Mouse (Mus musculus) forebrain, embryonic 15.5 days (tissue): ENCODE data around the gene Slco1a4. TPM values are rescaled to one million over a fixed set of nuclear protein-coding genes. Genes with fewer than 3 reads are reported as not detected.
"Not testable (repeated sequence)": the region's sequence is repeated elsewhere in the genome, so short reads cannot be mapped to it uniquely, and the experiment has no call there.

Experiments used
- ATAC-seq: fragments of 200-750 bp; cut with Nextera tagmentation; replicated peaks from 2 replicates; pipeline ENCODE4 v1.8.0; 2017; ENCODE audit warnings: mild to moderate bottlenecking, moderate TSS enrichment, moderate library complexity
- H3K27ac ChIP-seq: fragments of 300-500 bp; sonication (generic); replicated peaks from 2 replicates; pipeline ENCODE4 v1.5.1; 2015; ENCODE audit warnings: mild to moderate bottlenecking, inconsistent platforms
- H3K27me3 ChIP-seq: fragments of 300-500 bp; sonication (generic); 2 replicates; pipeline ENCODE4 v1.6.1; 2015; ENCODE audit warnings: inconsistent platforms
- H3K36me3 ChIP-seq: fragments of 300-500 bp; sonication (generic); 2 replicates; pipeline ENCODE4 v1.6.1; 2015; ENCODE audit warnings: mild to moderate bottlenecking, inconsistent platforms
- H3K4me1 ChIP-seq: fragments of 300-500 bp; sonication (generic); 2 replicates; pipeline ENCODE4 v1.6.1; 2015; ENCODE audit warnings: inconsistent platforms
- H3K4me2 ChIP-seq: fragments of 300-500 bp; sonication (generic); replicated peaks from 2 replicates; pipeline ENCODE4 v1.6.1; 2015; ENCODE audit warnings: mild to moderate bottlenecking, inconsistent platforms
- H3K4me3 ChIP-seq: fragments of 300-500 bp; sonication (generic); 2 replicates; pipeline ENCODE4 v1.5.1; 2015; ENCODE audit warnings: mild to moderate bottlenecking, inconsistent platforms
- H3K9ac ChIP-seq: fragments of 300-500 bp; sonication (generic); replicated peaks from 2 replicates; pipeline ENCODE4 v1.6.1; 2015; ENCODE audit warnings: mild to moderate bottlenecking, inconsistent platforms
- H3K9me3 ChIP-seq: fragments of 300-500 bp; sonication (generic); 2 replicates; pipeline ENCODE4 v1.6.1; 2016; ENCODE audit warnings: inconsistent platforms
- WGBS: fragments of 180-500 bp; shearing (Covaris S2); methylation state at CpG from one replicate; pipeline ENCODE4 v1.1.7; 2015; ENCODE audit warnings: mixed read lengths; 5-methylcytosine and 5-hydroxymethylcytosine counted together
- polyA plus RNA-seq: library from polyadenylated mRNA; unstranded; fragments of >200 nt; fragmentation: Nextera tagmentation; extraction: Ambion mirVana; gene quantifications from 2 replicates; pipeline ENCODE4 v1.2.1, GENCODE M21; 2015

Gene Slco1a4
- polyA plus RNA-seq, result 2.0 and 3.4 TPM in 2 replicates

DNA sequence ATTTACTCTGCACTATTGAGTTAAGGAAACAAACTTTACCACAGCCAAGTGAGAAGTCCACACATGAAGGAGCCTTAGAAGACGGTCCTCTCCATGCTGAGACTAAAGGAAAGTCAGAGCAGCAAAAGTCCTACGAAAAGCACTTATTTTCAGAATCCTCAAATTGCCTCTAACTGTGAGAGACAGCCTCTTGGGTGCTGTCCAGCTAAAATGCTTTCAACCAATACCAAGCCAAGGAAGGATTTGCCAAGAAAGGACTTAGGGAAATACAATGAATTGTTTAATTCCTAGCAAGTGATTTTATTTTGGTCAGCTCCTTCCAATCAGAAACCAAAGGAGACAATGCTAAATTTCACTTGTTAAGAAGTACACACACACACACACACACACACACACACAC, at the start of gene Slco1a4:
Gene Slco1a4 (minus strand): TSS at position 115 of the 400 bp plus-strand sequence.
- Histone ChIP-seq H3K4me2 (no peak within 1 kb of the TSS), H3K4me1 (no peaks in the 10 kb centered on the region), H3K4me3 (no peak within 1 kb of the TSS), H3K27me3 (no peaks in the 10 kb centered on the region), H3K9ac (no peak within 1 kb of the TSS), H3K36me3 (no peaks in the 10 kb centered on the region), H3K27ac (no peak within 1 kb of the TSS), H3K9me3 (no peaks in the 10 kb centered on the region)
- no peak for ATAC-seq
- WGBS, result 52% methylated on average over 2 of the region's 2 CpGs

GRCm38 (mm10) chr6:141898197-141898596, 42.2 kb upstream of the Slco1a4 start:
- H3K4me3 ChIP-seq, result no peak overlapping the region
- no peak overlapping the region for H3K27ac ChIP-seq
- no peaks in the 10 kb centered on the region for H3K27me3 ChIP-seq
- no peaks in the 10 kb centered on the region for H3K36me3 ChIP-seq
- no peak overlapping the region for H3K9ac ChIP-seq
- 75% methylated on average over 2 of the region's 2 CpGs for WGBS
- no peak overlapping the region for H3K4me2 ChIP-seq
- H3K4me1 ChIP-seq, result no peaks in the 10 kb centered on the region
- H3K9me3 ChIP-seq, result no peaks in the 10 kb centered on the region
- ATAC-seq, result no peak

GRCm38 (mm10) chr6:141889723-141890122, 33.7 kb upstream of the Slco1a4 start:
- no peak overlapping the region for H3K9ac ChIP-seq
- no peaks in the 10 kb centered on the region for H3K36me3 ChIP-seq
- no peaks in the 10 kb centered on the region for H3K27me3 ChIP-seq
- H3K9me3 ChIP-seq, result no peaks in the 10 kb centered on the region
- H3K4me3 ChIP-seq, result no peak overlapping the region
- H3K4me1 ChIP-seq, result no peaks in the 10 kb centered on the region
- ATAC-seq, result no peak
- no peak overlapping the region for H3K4me2 ChIP-seq
- WGBS, result 61% methylated on average over 2 of the region's 2 CpGs
- no peak overlapping the region for H3K27ac ChIP-seq

GRCm38 (mm10) chr6:141888248-141888647, 32.2 kb upstream of the Slco1a4 start:
- no peak overlapping the region for H3K9ac ChIP-seq
- no peaks in the 10 kb centered on the region for H3K36me3 ChIP-seq
- no peak overlapping the region for H3K4me2 ChIP-seq
- no peaks in the 10 kb centered on the region for H3K4me1 ChIP-seq
- H3K27ac ChIP-seq, result no peak overlapping the region
- H3K4me3 ChIP-seq, result no peak overlapping the region
- 74% methylated on average over 2 of the region's 2 CpGs for WGBS
- no peaks in the 10 kb centered on the region for H3K27me3 ChIP-seq
- H3K9me3 ChIP-seq, result no peaks in the 10 kb centered on the region
- no peak for ATAC-seq

GRCm38 (mm10) chr6:141882581-141882980, 26.6 kb upstream of the Slco1a4 start:
- Histone ChIP-seq H3K4me3 (no peak overlapping the region), H3K36me3 (no peaks in the 10 kb centered on the region), H3K9ac (no peak overlapping the region), H3K4me1 (no peaks in the 10 kb centered on the region), H3K9me3 (no peaks in the 10 kb centered on the region), H3K4me2 (no peak overlapping the region), H3K27ac (no peak overlapping the region), H3K27me3 (no peaks in the 10 kb centered on the region)
- 73% methylated on average over 1 of the region's 1 CpGs for WGBS
- no peak for ATAC-seq

DNA sequence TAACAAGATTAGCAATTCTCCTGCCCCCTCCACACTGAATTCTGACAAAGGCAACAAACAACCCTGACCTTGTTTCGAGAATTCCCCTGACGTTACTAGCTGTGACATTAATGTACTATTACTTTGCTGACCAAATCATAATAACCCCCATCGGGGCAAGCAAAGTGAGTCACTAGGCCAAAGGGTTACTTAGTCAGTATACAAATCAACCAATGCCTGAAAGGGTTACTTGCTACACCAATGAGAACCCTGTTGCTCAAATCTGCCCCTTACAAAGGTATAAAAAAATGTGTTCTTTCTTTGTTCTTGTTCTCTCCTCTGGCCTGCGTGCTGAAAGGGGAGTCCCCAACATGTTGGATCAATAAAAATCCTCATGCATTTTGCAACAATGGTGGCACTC, 19.7 kb upstream of the Slco1a4 start:
- ATAC-seq, H3K9me3 ChIP-seq, H3K27me3 ChIP-seq, H3K4me3 ChIP-seq, H3K27ac ChIP-seq, H3K36me3 ChIP-seq, H3K4me1 ChIP-seq, H3K4me2 ChIP-seq, H3K9ac ChIP-seq: not testable (repeated sequence)
- WGBS, result 78% methylated on average over 4 of the region's 4 CpGs

DNA sequence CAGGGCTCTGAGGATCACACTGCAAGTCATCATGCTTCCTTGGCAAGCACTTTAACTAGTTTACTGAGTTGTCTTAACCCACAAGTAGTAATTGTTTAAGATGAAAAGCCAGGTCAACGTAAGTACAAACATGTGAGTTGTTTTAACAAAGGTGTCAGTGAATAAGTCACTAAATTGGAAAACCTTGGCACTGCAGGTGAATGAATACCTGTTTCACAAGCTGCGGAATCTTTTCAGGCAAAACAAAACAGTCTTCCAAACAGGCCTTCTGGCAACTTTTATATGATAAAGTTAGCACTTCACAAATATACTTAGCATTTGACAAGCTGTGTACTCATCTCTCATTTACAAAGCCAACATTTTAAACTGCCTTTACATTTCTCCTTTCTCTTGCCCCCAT, 15.7 kb upstream of the Slco1a4 start:
- Histone ChIP-seq H3K27me3 (no peaks in the 10 kb centered on the region), H3K27ac (no peak overlapping the region), H3K4me2 (no peak overlapping the region), H3K36me3 (no peaks in the 10 kb centered on the region), H3K4me1 (no peaks in the 10 kb centered on the region), H3K9me3 (no peaks in the 10 kb centered on the region), H3K9ac (no peak overlapping the region), H3K4me3 (no peak overlapping the region)
- no peak for ATAC-seq
- WGBS, result 83% methylated on average over 2 of the region's 2 CpGs

GRCm38 (mm10) chr6:141868735-141869134, 12.7 kb upstream of the Slco1a4 start:
- Histone ChIP-seq H3K9ac (no peak overlapping the region), H3K36me3 (no peaks in the 10 kb centered on the region), H3K4me3 (no peak overlapping the region), H3K4me2 (no peak overlapping the region), H3K9me3 (no peaks in the 10 kb centered on the region), H3K27me3 (no peaks in the 10 kb centered on the region), H3K4me1 (no peaks in the 10 kb centered on the region), H3K27ac (no peak overlapping the region)
- ATAC-seq, result no peak
- 88% methylated on average over 5 of the region's 5 CpGs for WGBS

DNA sequence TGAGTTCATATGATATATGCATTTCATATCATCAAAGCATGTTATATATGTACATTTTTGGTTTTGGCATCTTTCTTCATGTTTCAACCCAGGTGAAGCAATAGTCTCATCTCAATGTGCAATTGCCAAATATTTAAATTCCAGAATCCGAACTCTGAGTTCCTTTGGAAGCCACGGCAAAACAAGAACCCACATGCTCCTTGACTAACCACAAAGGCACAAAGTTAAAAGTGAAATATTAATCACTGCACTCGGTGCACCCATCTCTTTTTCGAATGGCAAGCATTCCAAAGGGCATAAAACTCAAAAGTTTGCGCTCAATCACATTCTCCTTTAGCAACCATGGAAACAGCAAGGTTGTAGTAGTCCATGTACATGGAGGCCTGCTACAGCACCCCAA, 10.0 kb upstream of the Slco1a4 start:
- Histone ChIP-seq H3K4me3 (no peak overlapping the region), H3K9me3 (no peaks in the 10 kb centered on the region), H3K4me1 (no peaks in the 10 kb centered on the region), H3K36me3 (no peaks in the 10 kb centered on the region), H3K4me2 (no peak overlapping the region), H3K9ac (no peak overlapping the region), H3K27ac (no peak overlapping the region), H3K27me3 (no peaks in the 10 kb centered on the region)
- no peak for ATAC-seq
- WGBS, result 89% methylated on average over 5 of the region's 5 CpGs

DNA sequence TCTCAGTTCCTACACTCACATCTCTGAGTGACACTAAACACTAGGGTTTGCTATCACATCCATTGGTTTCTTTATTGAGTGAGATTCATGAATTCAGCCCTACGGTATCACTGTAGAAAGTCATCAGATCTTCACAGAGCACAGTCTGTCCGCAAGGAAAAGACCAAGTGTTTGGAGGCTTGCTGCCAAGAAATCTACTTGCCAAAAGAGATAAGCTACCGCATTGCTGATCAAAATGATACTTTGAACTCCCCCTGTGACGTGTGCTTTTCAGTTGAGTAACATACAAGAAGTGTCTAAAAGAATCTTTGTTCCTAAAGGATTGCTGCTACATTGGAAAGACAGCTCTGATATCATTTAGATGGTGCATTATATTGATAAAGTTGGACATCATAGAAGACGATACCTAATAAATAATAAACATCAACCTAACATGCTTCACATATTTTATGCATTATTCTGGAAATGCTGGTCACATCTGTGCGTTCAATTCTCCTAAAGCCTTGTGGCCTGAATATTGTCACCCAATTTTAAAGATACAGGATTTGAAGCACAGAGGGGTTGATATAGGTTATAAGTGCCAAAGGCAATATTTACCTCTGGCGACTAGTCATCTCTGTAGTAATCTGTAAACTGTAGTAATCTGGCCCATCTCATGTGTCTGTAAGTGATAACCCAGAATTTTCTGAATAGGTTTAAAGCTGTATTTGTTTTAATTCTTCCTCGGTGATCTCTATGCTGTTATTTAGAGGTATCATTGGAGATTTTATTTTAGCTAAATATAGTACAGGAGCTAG, 1.9 kb upstream of the Slco1a4 start:
- ATAC-seq, result no peak
- H3K9me3 ChIP-seq, result no peaks in the 10 kb centered on the region
- no peak overlapping the region for H3K27ac ChIP-seq
- H3K36me3 ChIP-seq, result no peaks in the 10 kb centered on the region
- no peaks in the 10 kb centered on the region for H3K4me1 ChIP-seq
- no peak overlapping the region for H3K9ac ChIP-seq
- no peak overlapping the region for H3K4me2 ChIP-seq
- H3K27me3 ChIP-seq, result no peaks in the 10 kb centered on the region
- WGBS, result 81% methylated on average over 8 of the region's 8 CpGs
- no peak overlapping the region for H3K4me3 ChIP-seq

GRCm38 (mm10) chr6:141853616-141854015, 2.4 kb downstream of the Slco1a4 start:
- no peak for ATAC-seq
- 53% methylated on average over 2 of the region's 2 CpGs for WGBS
- no peak overlapping the region for H3K4me2 ChIP-seq
- H3K4me3 ChIP-seq, result no peak overlapping the region
- H3K9me3 ChIP-seq, result no peaks in the 10 kb centered on the region
- H3K36me3 ChIP-seq, result no peaks in the 10 kb centered on the region
- H3K27me3 ChIP-seq, result no peaks in the 10 kb centered on the region
- H3K9ac ChIP-seq, result no peak overlapping the region
- H3K4me1 ChIP-seq, result no peaks in the 10 kb centered on the region
- no peak overlapping the region for H3K27ac ChIP-seq

DNA sequence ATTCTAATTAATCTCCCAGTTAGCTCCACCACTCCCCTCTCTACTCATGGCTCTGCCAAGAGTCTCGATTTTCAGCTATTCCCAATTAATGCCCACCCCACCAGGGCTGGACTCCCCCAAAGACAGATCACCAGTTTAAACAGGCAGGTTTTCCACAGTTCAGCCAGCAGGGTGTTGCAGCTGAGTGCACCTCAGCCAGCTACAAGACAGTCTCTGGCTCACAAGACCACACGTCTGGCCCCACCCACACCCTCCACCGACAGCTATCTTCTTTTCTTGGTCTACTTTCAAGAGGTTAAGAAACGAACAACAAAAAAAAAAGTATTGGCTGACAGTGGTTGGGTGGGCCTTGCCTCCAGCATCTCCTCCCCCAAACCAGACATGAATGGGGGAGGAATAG, 6.9 kb downstream of the Slco1a4 start:
- H3K9me3 ChIP-seq, result no peaks in the 10 kb centered on the region
- ATAC-seq, result no peak
- H3K4me1 ChIP-seq, result no peaks in the 10 kb centered on the region
- no peak overlapping the region for H3K4me2 ChIP-seq
- H3K36me3 ChIP-seq, result no peaks in the 10 kb centered on the region
- H3K4me3 ChIP-seq, result no peak overlapping the region
- H3K9ac ChIP-seq, result no peak overlapping the region
- H3K27ac ChIP-seq, result no peak overlapping the region
- no peaks in the 10 kb centered on the region for H3K27me3 ChIP-seq
- 14% methylated on average over 4 of the region's 4 CpGs for WGBS

DNA sequence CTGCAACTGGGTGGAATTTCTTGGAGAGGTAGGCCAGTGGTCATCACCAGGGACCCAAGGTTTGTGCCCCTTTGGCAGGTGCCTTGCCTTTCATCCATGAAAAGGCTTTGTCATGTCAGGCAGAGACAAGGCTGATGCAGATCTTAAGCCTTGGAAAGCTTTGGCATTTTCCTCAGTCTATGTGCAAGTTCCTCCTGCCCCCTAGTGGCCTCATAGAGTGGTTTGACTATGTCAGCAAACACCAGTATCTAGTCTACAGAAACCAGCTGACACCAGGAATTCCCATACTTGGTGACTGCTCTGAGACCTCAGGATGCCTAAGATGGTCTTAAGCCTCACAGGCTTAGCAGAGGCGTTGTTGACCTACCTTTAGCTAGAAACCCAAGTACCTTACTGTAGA, 58.2 kb downstream of the Slco1a4 start:
- ATAC-seq, result peak; percentile 74; the same call in 1 of the 2 replicates
- H3K27me3 ChIP-seq, result no peaks in the 10 kb centered on the region
- H3K4me2 ChIP-seq, result no peak overlapping the region
- H3K4me1 ChIP-seq, result no peaks in the 10 kb centered on the region
- H3K36me3 ChIP-seq, result no peaks in the 10 kb centered on the region
- no peak overlapping the region for H3K9ac ChIP-seq
- whole genome bisulfite sequencing, result 23% methylated on average over 1 of the region's 1 CpGs
- H3K4me3 ChIP-seq, result no peak overlapping the region
- H3K27ac ChIP-seq, result no peak overlapping the region
- no peaks in the 10 kb centered on the region for H3K9me3 ChIP-seq
